Mouse (Mus musculus) MN1 (cell line): Measurements from ENCODE around the gene Atp7a.
A peak's percentile ranks its signal among the peaks of the same experiment; 100 is the strongest.
"Not testable (repeated sequence)": the region's sequence is repeated elsewhere in the genome, so short reads cannot be mapped to it uniquely, and the experiment has no call there.

ENCODE experiments used
- DNase-seq: peaks from one replicate; pipeline ENCODE4 v3.0.0-alpha.2; 2016; ENCODE audit warnings: low spot score

Atp7a gene

GRCm38 (mm10) chrX:106026418-106027342, at the start of gene Atp7a:
Atp7a (plus strand) TSS chrX:106027276.
- DNase-seq: peak; percentile 89

DNA sequence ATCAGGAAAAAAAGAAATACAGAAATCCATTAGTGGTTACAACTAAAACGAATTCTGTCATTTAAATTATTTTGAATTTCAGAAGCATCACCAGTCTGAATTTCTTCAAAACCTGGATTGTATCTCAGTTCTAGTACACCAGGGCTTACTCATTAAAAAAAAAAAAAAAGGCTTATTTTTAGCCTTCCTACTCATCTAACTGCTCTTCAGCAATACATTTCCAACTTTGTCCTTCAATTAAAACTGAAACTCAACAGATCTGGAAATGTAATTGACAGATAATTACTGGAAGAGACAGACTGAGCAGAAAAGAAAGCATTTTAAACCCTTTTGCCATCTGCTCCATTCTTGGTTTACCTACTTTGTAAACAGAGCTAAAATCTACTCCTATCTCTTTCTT, 25.5 kb upstream of the Atp7a start:
- peak; percentile 18 for DNase-seq

DNA sequence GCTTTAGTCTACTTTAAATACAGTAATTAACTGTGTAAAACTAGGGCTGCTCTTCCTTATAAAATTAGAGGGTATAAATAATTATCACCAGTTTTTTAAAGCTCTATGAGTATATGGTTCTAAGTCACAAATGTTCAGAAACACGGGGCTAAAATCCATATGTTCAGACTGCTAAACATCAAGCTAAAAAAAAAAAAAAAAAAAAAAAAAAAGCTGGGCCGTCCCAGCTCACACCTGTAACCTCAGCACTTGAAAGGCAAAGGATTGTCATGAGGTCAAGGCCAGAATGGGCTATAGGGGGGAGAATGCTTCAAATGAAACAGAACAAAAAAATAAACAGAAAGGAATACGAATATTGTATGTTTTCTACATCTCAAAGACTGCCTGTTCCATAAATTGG, 16.3 kb upstream of the Atp7a start:
- no peak for DNase-seq

DNA sequence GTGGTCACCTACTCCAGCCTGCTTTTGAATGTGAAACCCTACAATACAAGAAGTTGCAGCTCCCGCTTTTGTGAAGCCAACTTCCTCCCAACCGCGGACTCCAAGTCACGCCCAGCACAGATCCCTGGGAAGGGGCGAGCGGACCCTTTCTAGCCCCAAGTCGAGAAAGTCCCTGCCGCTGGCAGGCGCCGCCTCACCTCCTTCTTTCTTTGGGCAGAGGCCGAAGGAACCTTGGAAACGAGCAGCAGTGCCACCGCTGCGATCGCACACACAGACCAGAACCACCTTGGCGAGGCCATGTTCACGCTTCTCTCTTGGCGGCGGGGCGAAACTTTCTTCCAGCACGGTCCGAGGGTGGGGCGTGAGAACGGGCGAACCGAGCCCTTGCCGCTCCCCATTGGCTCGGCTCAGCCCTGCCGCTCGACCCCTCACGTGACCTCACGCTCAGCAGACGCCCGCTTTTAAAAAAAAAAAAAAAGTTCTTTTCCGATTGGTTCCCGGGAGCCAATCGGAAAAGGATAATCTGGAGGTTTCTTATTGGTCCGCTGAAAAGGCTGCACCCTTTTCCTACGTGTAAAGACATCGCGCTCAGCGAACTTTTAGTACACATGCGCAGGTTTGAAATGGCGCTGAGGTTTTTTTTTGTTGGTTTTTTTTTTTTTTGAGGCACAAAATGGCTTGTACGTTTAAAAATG, 15.5 kb upstream of the Atp7a start, which contains the start of gene Magt1:
Magt1 (minus strand) TSS at position 442 of the 695 bp plus-strand sequence.
- peak; percentile 93 for DNase-seq

GRCm38 (mm10) chrX:106012559-106012958, 14.5 kb upstream of the Atp7a start:
- peak; percentile 7 for DNase-seq

GRCm38 (mm10) chrX:106013217-106013616, 13.9 kb upstream of the Atp7a start:
- peak; percentile 65 for DNase-seq

GRCm38 (mm10) chrX:106014741-106015377, 12.2 kb upstream of the Atp7a start:
- peak; percentile 8 for DNase-seq

- peak; percentile 91 for DNase-seq
These were observed 11.3 kb upstream of the Atp7a start, which contains the start of gene Cox7b for GRCm38 (mm10) chrX:106015571-106016322. Cox7b (plus strand) TSS chrX:106015700.

DNA sequence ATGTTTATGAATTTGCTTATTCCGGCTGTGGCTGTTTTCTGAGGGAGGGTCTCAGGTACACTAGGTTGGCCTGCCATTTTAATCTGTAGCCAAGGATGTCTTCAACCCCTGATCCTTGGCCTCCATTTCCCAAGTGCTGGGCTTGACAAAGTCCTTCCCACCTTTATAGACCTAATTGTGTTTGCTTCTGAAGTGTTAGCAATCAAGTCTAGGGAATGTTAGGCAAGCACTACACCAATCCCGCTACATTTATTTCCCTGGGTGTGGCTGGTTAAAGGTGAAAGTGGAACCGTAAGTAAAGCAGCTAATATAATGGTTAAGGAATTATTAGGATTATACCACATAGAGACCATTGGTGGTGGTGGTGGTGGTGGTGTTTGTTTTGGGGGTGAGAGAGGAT, 10.0 kb upstream of the Atp7a start:
- DNase-seq: no peak

GRCm38 (mm10) chrX:106017516-106017915, 9.6 kb upstream of the Atp7a start:
- DNase-seq: no peak

DNA sequence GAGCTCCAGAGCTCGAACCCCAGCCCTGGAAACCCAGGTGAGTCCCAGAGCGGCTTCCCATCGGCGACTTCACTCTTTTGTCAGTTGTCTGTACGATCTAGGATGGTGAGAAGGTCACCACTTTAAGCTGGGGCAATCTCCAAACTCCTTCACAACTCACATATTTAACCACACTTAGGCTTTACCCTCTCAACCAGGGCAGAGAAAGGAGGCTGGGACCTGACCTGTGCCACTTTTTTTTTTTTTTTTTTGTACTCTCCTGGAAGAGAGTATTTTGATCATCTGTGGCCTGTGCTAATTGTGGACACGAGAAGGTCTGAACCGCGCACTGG, 233 bp downstream of the Atp7a start:
- DNase-seq: no peak

DNA sequence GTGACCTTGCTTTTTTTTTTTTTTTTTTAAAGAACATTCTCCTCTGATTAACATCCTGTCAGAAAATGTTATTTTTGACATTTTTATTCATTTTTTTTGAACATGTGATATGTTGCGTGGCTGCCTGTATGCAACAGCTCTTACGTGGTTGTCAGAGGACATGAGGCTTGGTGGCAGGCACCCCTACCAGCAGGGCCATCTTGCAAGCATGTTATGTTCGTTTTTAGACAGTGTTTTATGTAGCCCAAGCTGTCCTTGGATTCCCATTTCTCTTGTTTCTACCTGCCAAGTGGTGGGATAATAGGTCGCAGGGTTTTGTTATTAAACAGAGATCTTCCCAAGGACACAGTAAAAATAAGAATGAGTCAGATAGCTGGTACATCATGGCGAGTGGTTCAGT, 3.1 kb downstream of the Atp7a start:
- DNase-seq: no peak

DNA sequence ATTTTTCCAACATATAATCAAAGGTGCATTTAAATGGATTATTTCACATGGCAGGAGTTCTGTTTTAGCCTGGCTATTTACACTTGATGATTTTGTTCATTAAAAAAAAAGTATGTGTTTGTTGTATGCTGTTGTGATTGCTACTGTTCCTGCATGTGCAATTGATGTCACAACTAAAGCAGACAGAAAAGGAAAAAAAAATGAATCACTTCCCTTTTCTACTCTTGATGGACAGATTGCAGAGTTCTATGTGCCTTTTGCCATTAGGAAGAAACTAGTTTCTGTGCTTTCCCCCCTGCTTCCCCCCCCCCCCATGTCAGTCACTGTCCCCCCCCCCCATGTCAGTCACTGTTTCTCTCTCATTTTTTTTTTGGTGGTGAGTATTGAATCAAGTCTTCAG, 4.0 kb downstream of the Atp7a start:
- DNase-seq: no peak

DNA sequence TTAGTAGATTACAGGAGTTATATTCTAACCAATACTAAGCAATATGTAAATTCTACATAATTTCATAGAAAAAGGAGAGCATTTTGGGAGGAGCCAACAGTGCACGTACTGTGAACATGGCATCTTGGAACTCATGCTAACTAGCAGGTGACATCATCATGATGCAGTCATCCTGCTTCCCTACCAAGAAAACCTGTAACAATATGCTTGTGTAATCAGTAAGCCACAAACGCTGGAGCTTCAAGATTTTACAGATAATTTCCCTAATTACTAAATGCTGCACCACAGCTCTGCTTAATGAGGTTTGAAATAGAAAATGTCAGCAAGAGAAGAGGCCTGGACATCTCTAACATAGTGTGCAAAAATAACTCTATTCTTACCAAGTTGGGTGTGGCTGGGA, 8.7 kb downstream of the Atp7a start:
- peak; percentile 18 for DNase-seq

- no peak for DNase-seq
These were observed 10.2 kb downstream of the Atp7a start for GRCm38 (mm10) chrX:106037185-106037752.

GRCm38 (mm10) chrX:106043863-106044617, 17.0 kb downstream of the Atp7a start:
- DNase-seq: peak; percentile 19

GRCm38 (mm10) chrX:106045455-106045854, 18.4 kb downstream of the Atp7a start:
- no peak for DNase-seq

GRCm38 (mm10) chrX:106045928-106046327, 18.9 kb downstream of the Atp7a start:
- no peak for DNase-seq

GRCm38 (mm10) chrX:106048191-106048590, 21.1 kb downstream of the Atp7a start:
- no peak for DNase-seq

GRCm38 (mm10) chrX:106077858-106078257, 50.8 kb downstream of the Atp7a start:
- DNase-seq: not testable (repeated sequence)
